Mouse (Mus musculus): ENCODE measurements around the gene Sall1.

Gene Sall1

GRCm38 (mm10) chr8:89042560-89043370, 1.2 kb downstream of the Sall1 start:
- ChIA-PET POLR2A (interaction anchor here (0.6 to 20.4 kb wide), 74 partner anchors 8 to 1789 kb away, joined by 3 to 499 read pairs (median 5); no protein-coding TSS in a partner anchor), CTCF (interaction anchor here in 3 of 4 experiments (0.5 to 1.0 kb wide), 6 partner anchors 22 to 106 kb away, joined by 3 to 4 read pairs (median 4); no protein-coding TSS in a partner anchor)

- POLR2A ChIA-PET, result interaction anchor here (0.8 to 20.4 kb wide), 27 partner anchors 9 to 98 kb away, joined by 3 to 499 read pairs (median 11); no protein-coding TSS in a partner anchor
- CTCF ChIA-PET, result interaction anchor here in 1 of 4 experiments (0.5 kb wide), 1 partner anchor 8 kb away, joined by 5 read pairs; no protein-coding TSS in a partner anchor
Observed at GRCm38 (mm10) chr8:89042118-89042460, 1.9 kb downstream of the Sall1 start.

- ChIA-PET CTCF (interaction anchor here in 2 of 4 experiments (0.5 kb wide), 2 partner anchors 7 to 1529 kb away, joined by 4 to 5 read pairs; no protein-coding TSS in a partner anchor), POLR2A (interaction anchor here (0.6 to 20.4 kb wide), 40 partner anchors 9 to 361 kb away, joined by 3 to 499 read pairs (median 7); no protein-coding TSS in a partner anchor)
Observed at GRCm38 (mm10) chr8:89041421-89042117, 2.4 kb downstream of the Sall1 start.

DNA sequence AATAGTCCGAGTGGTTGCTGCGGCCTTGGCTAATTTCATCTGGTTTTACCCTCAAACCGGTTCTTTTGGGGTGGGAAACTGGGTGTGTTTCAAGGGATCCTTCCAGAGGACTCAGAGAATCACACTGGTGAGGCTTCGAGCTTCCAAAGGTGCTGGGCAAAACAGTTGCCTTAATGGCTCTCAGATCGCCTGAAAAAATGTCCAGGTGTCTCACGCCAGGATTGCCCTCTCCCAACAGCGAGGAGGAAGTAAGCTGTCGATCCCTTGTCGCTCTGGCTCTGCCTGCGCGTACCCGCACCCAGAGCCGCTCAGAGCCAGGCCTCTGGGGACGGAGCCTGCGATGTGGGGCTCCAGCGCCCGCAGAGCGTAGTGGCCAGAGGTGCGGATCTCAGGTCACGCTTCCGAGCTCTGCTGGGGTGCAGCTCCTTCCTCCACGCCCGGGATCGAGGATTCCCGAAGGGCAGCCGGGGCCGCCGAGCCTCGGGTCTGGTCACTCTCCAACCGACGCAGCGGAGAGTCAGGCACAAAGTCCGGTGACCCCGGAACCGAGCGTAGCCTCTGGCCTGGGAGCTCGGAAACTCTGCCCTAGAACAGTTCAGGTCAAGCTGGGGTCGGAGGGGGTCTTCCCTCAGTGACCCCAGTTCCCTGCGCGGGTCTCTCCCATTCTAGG, 3.1 kb downstream of the Sall1 start:
- CTCF ChIA-PET, result interaction anchor here in 1 of 4 experiments (0.5 to 0.9 kb wide), 2 partner anchors 97 to 1530 kb away, joined by 4 read pairs; no protein-coding TSS in a partner anchor
- POLR2A ChIA-PET, result interaction anchor here (0.6 to 20.4 kb wide), 46 partner anchors 8 to 1501 kb away, joined by 3 to 499 read pairs (median 6); no protein-coding TSS in a partner anchor

- ChIA-PET CTCF (no interaction called here), POLR2A (interaction anchor here (0.6 to 20.4 kb wide), 42 partner anchors 7 to 1817 kb away, joined by 3 to 499 read pairs (median 6); no protein-coding TSS in a partner anchor)
Observed at GRCm38 (mm10) chr8:89039890-89040289, 4.1 kb downstream of the Sall1 start.

DNA sequence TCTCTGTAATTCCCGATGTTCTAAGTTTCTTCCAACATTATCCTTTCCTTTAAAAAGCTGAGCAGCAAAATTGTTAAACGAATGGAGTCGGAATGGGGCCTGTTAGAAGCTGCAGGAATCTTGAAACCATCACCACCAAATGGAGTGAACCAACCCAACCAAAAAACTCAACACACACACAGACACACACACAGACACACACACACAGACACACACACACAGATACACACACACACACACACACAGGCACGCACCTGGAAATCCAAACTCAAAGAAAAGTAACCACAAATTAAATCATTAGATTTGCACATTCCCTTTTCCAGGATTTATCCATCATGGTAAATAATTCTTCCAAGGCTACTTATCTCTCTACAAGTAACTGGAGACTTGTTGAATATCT, 5.0 kb downstream of the Sall1 start:
- ChIA-PET POLR2A (interaction anchor here in 3 of 4 experiments (0.6 to 20.4 kb wide), 18 partner anchors 9 to 143 kb away, joined by 3 to 499 read pairs (median 19); no protein-coding TSS in a partner anchor), CTCF (no interaction called here)

- ChIA-PET CTCF (interaction anchor here in 3 of 4 experiments (0.5 to 1.5 kb wide), 3 partner anchors 93 to 98 kb away, joined by 3 to 4 read pairs (median 3); no protein-coding TSS in a partner anchor), POLR2A (interaction anchor here in 3 of 4 experiments (0.9 to 20.4 kb wide), 14 partner anchors 12 to 98 kb away, joined by 3 to 499 read pairs (median 6); no protein-coding TSS in a partner anchor)
Observed at GRCm38 (mm10) chr8:89037536-89038236, 6.3 kb downstream of the Sall1 start.

GRCm38 (mm10) chr8:89032412-89032811, 11.6 kb downstream of the Sall1 start:
- CTCF ChIA-PET, result no interaction called here
- POLR2A ChIA-PET, result interaction anchor here (0.5 to 20.4 kb wide), 31 partner anchors 8 to 1364 kb away, joined by 3 to 499 read pairs (median 5); partner anchors contain the start of gene Sall1 (in 1 of the 4)

DNA sequence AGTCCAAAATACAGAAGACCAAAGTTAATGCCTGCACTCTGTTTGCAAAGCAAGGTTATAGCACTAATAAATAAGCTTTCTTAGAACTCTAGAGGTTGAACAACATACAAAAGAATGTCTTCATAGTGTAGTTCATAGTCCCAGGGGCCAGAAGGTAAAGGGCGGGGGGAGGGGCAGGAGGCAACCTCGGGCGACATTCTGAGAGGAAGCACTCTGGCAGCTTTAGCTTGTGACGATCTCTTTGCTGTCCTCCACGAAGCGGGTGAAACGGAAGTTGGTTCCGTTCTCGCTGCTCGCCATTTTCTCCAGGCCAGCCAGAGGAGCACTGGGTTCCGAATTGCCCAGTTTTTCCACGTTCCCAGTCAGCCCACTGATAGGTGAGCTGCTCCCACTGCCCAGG, 15.8 kb downstream of the Sall1 start:
- POLR2A ChIA-PET, result interaction anchor here (0.6 to 20.4 kb wide), 25 partner anchors 11 to 84 kb away, joined by 3 to 499 read pairs (median 4); partner anchors contain the start of gene Sall1 (in 2 of the 4)
- CTCF ChIA-PET, result interaction anchor here in 2 of 4 experiments (0.7 to 1.5 kb wide), 4 partner anchors 16 to 84 kb away, joined by 3 to 5 read pairs (median 4); no protein-coding TSS in a partner anchor

DNA sequence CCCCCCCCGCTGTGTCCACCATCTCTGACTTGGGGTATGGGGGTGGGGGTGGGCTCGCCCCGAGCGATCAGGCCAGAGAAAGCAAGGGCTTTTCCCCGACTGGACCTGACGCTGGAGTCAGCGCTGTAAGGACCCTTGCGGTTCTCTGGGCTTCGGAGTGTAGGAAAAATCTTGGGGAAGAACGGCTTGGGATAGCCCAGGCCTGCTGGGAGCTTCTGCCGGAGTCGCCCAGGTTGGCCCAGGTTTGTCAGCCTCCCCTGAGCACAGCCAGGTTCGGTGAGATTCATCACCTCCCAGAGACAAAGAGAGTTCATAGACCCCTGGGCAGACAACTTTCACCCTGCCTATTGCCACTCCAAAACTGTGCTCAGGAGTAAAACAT, 17.8 kb downstream of the Sall1 start:
- ChIA-PET POLR2A (interaction anchor here in 3 of 4 experiments (0.7 to 10.2 kb wide), 24 partner anchors 8 to 82 kb away, joined by 3 to 110 read pairs (median 7); no protein-coding TSS in a partner anchor), CTCF (interaction anchor here in 2 of 4 experiments (0.9 to 1.0 kb wide), 2 partner anchors 82 kb away, joined by 3 read pairs; no protein-coding TSS in a partner anchor)

DNA sequence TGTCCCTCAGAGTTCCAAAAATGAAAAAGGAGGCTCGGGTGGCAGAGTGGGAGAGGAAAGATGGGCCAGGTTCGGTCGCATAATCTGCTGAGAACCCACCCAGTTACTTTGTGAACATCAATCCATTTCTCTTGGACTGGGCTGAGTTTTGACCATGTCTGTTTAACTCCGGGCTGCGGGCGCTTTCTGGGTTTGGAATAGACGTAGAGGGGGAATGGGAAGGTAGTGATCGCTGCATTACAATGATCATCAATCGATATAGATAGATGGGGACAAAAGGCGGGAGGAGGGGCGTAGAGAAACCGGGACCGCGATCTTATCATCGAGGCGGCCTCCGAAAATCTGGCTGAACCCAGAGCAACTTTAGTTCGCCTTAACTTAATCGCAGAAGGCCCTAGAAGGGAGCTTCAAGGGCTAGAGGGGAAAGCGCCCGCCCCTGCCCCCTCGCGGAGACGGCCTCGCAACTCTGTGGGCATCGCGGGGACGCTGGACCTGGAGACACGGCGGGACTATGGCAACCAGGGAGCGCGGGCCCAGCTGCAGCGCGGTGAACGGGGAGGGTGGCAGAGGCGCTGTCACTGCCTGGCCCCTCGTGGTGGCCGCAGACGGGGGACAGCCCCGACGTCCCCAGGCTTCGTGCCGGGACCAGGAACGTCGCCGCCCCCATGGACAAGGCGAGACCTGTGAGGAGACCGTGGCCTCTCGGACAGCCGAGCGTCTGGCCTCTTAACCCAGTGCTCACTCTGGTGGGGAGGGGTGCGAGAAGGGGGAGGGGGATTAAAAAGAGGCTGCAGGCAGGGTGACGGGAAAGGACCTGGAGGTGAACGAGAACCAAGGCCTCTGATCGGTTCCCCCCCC, 18.5 kb downstream of the Sall1 start:
- CTCF ChIA-PET, result interaction anchor here in 2 of 4 experiments (0.7 to 1.0 kb wide), 3 partner anchors 19 to 81 kb away, joined by 3 read pairs; no protein-coding TSS in a partner anchor
- POLR2A ChIA-PET, result interaction anchor here (0.6 to 10.2 kb wide), 32 partner anchors 9 to 1793 kb away, joined by 3 to 110 read pairs (median 7); partner anchors contain the start of gene Sall1 (in 1 of the 4)

DNA sequence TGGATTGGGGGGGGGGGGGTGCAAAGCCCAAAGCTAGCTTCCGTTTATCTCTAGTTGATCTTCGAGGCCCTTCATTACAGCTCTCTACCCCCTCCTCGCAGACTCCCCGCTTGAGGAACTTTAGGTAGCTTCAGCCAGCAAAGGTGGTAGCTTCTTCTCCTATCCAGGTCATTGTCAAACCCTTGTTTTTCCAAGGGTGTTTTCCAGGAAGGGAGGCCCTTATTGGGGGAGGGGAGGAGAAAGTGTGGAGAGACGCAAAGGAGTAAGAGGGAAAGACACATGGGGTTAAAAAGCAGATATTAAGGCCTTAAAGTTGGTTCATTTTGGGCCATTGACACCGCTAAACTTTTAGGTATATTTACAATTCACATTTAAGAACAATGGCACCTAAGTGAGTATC, 19.2 kb downstream of the Sall1 start:
- CTCF ChIA-PET, result interaction anchor here in 2 of 4 experiments (1.0 to 1.1 kb wide), 2 partner anchors 81 kb away, joined by 3 to 4 read pairs; no protein-coding TSS in a partner anchor
- POLR2A ChIA-PET, result interaction anchor here (0.6 to 10.2 kb wide), 38 partner anchors 8 to 1793 kb away, joined by 3 to 110 read pairs (median 6); partner anchors contain the start of gene Sall1 (in 2 of the 4)

GRCm38 (mm10) chr8:89021139-89021538, 22.8 kb downstream of the Sall1 start:
- ChIA-PET POLR2A (interaction anchor here (0.6 to 10.2 kb wide), 28 partner anchors 7 to 75 kb away, joined by 3 to 110 read pairs (median 5); partner anchors contain the start of gene Sall1 (in 2 of the 4)), CTCF (interaction anchor here in 1 of 4 experiments (1.3 kb wide), 1 partner anchor 22 kb away, joined by 4 read pairs; no protein-coding TSS in a partner anchor)

- CTCF ChIA-PET, result interaction anchor here in 1 of 4 experiments (0.6 kb wide), 1 partner anchor 9 kb away, joined by 3 read pairs; no protein-coding TSS in a partner anchor
- POLR2A ChIA-PET, result interaction anchor here in 3 of 4 experiments (0.7 to 10.2 kb wide), 12 partner anchors 10 to 69 kb away, joined by 3 to 71 read pairs (median 4); no protein-coding TSS in a partner anchor
Observed at GRCm38 (mm10) chr8:89017891-89018290, 26.1 kb downstream of the Sall1 start.

DNA sequence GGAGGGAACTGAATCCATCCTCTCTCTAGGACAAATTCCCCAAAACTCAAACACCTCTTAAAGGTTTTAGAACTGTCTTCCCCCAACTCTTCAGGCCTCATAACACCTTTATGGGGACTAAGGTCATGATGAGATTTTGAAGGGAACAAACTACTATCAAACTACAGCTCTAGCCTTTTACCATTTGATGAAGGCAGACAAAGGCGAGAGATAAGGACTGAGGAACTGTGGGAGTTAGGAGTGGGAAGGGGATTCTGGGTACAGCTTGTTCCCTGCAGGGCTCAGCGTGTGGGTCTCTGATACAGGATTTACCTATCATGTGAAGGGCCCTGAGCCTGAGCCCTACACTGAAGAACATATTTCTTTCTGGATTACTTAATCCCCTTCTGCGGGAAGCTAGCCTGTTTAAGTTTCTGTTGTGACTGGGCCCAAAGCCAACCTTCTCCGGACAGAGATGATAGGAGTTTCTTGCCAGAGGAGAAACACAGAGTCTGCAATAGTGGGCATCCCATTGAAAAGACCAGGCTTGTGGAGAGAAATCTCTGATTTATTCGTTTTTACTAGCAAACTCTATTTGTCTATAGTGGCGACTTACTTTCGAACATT, 27.4 kb downstream of the Sall1 start:
- CTCF ChIA-PET, result no interaction called here

More for the DNA sequence above, 27.4 kb downstream of the Sall1 start:
- POLR2A ChIA-PET, result interaction anchor here (0.6 to 8.3 kb wide), 23 partner anchors 10 to 318 kb away, joined by 3 to 123 read pairs (median 5); no protein-coding TSS in a partner anchor

Data from embryonic stem cell, embryonic (primary cell).